Mouse (Mus musculus): ENCODE measurements around the gene Rhoh. TPM values are rescaled to one million over a fixed set of nuclear protein-coding genes. Genes with fewer than 3 reads are reported as not detected.

The Rhoh gene
- polyA plus RNA-seq (2015; fragmentation: Nextera tagmentation; extraction: Ambion mirVana): 1.6 and 1.7 TPM in 2 replicates

DNA sequence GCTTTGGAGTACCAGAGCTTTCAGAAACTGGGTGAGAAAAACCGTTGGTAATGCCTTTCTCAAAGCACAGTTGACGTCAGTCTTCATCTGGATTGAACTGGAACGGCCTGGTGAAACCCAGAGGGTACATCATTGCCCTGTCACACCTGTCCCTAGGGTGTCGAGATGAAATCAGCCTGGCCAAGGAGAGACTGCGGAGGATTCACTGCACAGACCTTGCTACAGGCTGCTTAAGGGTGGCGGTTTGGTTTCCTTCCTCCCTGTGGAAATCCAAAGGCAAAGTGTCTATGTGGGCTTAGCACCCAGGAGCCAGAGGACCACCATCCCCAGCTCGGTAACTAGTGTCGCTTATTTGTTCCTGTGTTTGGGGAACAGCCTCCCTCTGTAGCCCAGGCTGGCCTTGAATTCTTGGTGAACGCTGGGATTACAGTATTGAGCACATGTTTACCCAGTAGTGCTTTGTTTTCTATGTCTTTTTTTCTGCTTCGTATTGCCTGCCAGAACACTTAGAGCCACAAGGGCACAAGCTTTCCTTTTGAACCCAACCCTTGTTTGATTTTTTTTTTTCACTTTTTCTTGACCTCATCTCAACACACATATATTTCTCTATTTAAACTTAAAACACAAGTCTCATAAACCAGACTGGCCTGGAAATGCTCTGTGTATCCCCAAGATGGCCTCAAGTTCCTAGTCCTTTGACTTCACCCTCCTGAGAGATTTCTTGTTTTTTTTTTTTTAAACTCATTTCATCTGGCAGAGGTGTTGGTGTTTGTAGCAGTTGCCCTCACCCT, at the start of gene Rhoh:
TSS of gene Rhoh (plus strand) at position 60 of the 791 bp plus-strand sequence.
- H3K27ac ChIP-seq: no peak within 1 kb of the TSS
- H3K4me2 ChIP-seq: no peak within 1 kb of the TSS
- peaks cover 15% of the 10 kb centered on the region for H3K4me1 ChIP-seq (replicated peaks)
- H3K4me3 ChIP-seq (replicated peaks): no peak within 1 kb of the TSS
- 54% methylated on average over 10 of the region's 10 CpGs for WGBS (ENCODE audit: insufficient replicate concordance)
- H3K36me3 ChIP-seq: no peaks in the 10 kb centered on the region
- no peaks in the 10 kb centered on the region for H3K27me3 ChIP-seq
- H3K9me3 ChIP-seq (replicated peaks): no peaks in the 10 kb centered on the region
- H3K9ac ChIP-seq: no peak within 1 kb of the TSS
- DNase-seq (no peak), ATAC-seq (ENCODE audit: low read depth) (no peak)

DNA sequence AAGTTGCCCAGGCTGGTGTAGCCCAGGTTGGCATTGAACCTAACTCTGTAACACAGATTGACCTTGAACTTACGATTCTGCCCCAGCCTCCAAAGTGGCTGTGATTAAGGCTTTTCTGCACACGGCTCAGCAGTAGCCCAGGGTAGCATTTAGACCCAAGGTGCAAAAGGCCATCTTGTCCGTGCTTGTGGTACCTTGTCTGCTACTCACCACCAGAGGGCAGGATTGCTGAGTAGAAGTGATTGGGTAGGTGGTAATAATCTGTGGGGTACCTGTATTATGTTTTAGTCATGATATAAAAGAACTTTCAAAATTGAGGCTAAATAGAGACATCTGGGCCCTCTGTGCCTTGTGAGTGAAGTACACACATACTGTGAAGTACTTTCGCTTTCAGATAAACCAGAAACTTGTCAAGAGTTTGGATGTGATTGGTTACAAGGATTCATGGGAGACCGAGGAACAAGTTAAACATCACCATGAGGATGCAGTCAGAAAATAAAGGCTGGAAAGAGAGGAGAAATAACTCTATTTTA, 37.3 kb upstream of the Rhoh start:
- peaks cover 54% of the 10 kb centered on the region for H3K36me3 ChIP-seq
- H3K4me1 ChIP-seq (replicated peaks): no peaks in the 10 kb centered on the region
- no peak for ATAC-seq (ENCODE audit: low read depth)
- no peak overlapping the region for H3K4me3 ChIP-seq (replicated peaks)
- no peak overlapping the region for H3K9ac ChIP-seq
- H3K9me3 ChIP-seq (replicated peaks): no peaks in the 10 kb centered on the region
- H3K27me3 ChIP-seq: no peaks in the 10 kb centered on the region
- H3K4me2 ChIP-seq: no peak overlapping the region
- WGBS (ENCODE audit: insufficient replicate concordance): 77% methylated on average over 5 of the region's 5 CpGs
- no peak overlapping the region for H3K27ac ChIP-seq
- no peak for DNase-seq

DNA sequence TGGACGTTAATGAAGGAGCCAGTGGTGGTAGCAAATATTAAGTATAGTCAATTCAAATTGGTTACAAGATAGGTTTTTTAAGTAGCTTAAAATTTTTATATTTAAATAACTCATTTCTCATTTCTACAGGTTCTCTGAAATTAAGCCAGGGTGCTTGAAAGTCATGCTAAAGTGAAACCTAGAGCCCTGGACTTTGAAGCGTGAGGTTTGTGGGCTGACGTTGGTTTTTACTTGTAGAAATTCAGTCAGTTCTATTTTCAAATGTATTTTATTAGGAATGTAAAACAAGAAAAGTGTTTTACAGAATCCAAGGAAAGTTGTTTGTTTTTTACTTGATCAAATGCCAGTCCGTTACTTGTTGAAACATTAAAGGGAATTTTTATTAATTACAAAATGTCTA, 34.5 kb upstream of the Rhoh start:
- Histone ChIP-seq H3K27ac (no peak overlapping the region), H3K36me3 (peaks cover 36% of the 10 kb centered on the region), H3K4me2 (no peak overlapping the region), H3K27me3 (no peaks in the 10 kb centered on the region), H3K9ac (no peak overlapping the region), H3K4me1 (replicated peaks) (no peaks in the 10 kb centered on the region; the same call in 1 of the 2 replicates), H3K9me3 (replicated peaks) (no peaks in the 10 kb centered on the region), H3K4me3 (replicated peaks) (no peak overlapping the region)
- 82% methylated on average over 4 of the region's 4 CpGs for WGBS (ENCODE audit: insufficient replicate concordance)
- ATAC-seq (ENCODE audit: low read depth): no peak
- no peak for DNase-seq

DNA sequence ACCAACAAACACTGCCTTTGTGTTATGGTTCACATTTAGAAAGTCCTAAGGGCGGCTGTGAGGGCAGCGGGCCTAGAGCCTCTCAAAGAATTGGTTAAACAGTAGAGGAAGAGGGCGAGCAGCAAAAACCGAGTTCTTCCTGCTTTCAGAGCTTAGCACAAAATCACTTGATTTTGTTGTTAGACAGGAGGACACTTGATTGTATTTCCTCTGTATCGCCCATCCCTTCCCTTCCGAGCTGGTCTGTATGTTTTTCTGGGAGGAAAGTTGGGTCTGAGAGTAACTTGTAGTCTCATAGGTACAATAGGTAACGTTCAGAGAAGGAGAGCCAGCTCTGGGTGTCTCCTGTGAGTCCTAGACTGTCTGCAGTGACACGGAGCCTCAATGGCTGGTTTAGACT, 33.9 kb upstream of the Rhoh start:
- no peak overlapping the region for H3K4me2 ChIP-seq
- no peak overlapping the region for H3K27ac ChIP-seq
- no peak for ATAC-seq (ENCODE audit: low read depth)
- H3K9ac ChIP-seq: no peak overlapping the region
- 83% methylated on average over 8 of the region's 8 CpGs for WGBS (ENCODE audit: insufficient replicate concordance)
- no peaks in the 10 kb centered on the region for H3K9me3 ChIP-seq (replicated peaks)
- H3K36me3 ChIP-seq: peaks cover 31% of the 10 kb centered on the region
- no peak overlapping the region for H3K4me3 ChIP-seq (replicated peaks)
- no peaks in the 10 kb centered on the region; the same call in 1 of the 2 replicates for H3K4me1 ChIP-seq (replicated peaks)
- DNase-seq: no peak
- H3K27me3 ChIP-seq: no peaks in the 10 kb centered on the region

DNA sequence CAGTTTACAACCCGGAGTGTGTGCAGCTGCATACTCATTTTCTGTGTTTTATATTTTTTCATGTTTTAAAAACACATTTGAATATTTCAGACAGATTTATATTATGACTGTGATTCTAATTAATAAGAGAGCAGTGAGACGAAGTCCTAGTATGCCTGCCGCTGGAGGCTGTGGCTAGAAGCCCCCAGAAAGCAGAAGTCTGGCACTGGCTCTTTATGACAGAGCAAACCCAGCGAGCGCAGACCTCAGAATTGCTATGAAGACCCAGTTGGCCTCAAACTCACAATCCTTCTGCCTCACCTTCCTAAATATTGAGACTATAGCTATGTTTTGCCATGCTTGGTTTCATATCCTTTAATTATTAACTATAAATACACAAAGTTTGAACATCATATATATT, 32.8 kb upstream of the Rhoh start:
- H3K9ac ChIP-seq: no peak overlapping the region
- no peak overlapping the region for H3K27ac ChIP-seq
- no peak for ATAC-seq (ENCODE audit: low read depth)
- no peak overlapping the region for H3K4me3 ChIP-seq (replicated peaks)
- peaks cover 23% of the 10 kb centered on the region for H3K36me3 ChIP-seq
- no peak overlapping the region for H3K4me2 ChIP-seq
- H3K4me1 ChIP-seq (replicated peaks): no peaks in the 10 kb centered on the region; the same call in 1 of the 2 replicates
- no peak for DNase-seq
- H3K9me3 ChIP-seq (replicated peaks): no peaks in the 10 kb centered on the region
- H3K27me3 ChIP-seq: no peaks in the 10 kb centered on the region
- 67% methylated on average over 5 of the region's 5 CpGs for WGBS (ENCODE audit: insufficient replicate concordance)

DNA sequence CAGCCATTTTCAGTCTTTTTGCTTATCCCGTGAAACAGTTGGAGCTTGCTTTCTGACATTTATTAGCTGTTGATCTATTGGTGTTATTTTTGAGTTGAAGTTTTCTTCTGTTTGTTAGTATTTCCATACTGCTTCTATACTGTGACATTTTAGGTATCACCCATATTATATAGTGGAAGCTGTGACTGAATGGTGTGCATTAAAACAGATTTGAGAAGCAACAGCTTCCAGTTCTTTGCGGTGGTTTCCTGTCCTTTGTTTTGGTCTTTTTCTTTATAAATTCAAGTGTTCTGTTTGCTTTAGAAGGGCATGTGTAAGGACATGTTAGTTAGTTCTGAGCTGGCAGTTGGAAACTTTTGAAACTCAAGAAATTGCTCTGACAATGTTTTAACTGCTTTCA, 32.0 kb upstream of the Rhoh start:
- no peaks in the 10 kb centered on the region for H3K9me3 ChIP-seq (replicated peaks)
- no peak for DNase-seq
- no peak overlapping the region for H3K9ac ChIP-seq
- ATAC-seq (ENCODE audit: low read depth): no peak
- peaks cover 23% of the 10 kb centered on the region for H3K36me3 ChIP-seq
- no peak overlapping the region for H3K4me2 ChIP-seq
- H3K4me1 ChIP-seq (replicated peaks): no peaks in the 10 kb centered on the region; the same call in 1 of the 2 replicates
- no peak overlapping the region for H3K27ac ChIP-seq
- no peak overlapping the region for H3K4me3 ChIP-seq (replicated peaks)
- WGBS (ENCODE audit: insufficient replicate concordance): 85% methylated on average over 2 of the region's 2 CpGs
- H3K27me3 ChIP-seq: no peaks in the 10 kb centered on the region

DNA sequence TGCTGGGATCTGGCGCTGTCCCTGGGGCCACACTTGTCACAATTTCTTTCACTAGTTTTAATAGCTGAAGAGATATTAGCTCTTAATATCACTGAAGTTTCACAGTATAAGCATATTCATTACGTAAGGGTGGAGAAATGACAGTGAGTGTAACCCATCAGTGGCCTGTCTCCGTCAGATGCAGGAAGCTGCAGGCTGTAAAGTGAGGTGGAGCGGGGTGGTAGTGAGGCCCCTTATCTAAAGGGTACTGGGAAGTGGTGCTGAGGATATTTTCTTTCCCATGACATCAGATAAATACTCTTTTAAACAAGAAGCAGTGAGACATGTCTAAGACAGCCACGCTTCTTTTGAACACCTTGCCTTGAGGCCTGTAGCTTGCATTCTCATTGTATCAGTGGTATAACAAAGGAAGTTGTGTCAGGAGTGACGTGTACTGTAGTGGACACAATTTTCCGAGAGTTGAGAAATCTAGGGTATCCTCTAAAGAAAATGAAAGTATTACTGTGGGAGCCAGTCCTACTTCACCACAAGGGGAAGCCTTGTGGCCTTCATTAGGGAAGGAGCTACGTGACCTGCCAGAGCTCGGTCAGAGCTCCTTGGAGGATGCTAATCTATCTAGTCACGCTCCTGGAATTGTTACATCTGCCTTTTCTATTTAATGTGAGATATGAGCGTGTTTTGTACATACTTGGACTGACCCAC, 28.9 kb upstream of the Rhoh start:
- Histone ChIP-seq H3K27me3 (no peaks in the 10 kb centered on the region), H3K36me3 (peaks cover 6% of the 10 kb centered on the region), H3K27ac (no peak overlapping the region), H3K9me3 (replicated peaks) (no peaks in the 10 kb centered on the region), H3K4me1 (replicated peaks) (no peaks in the 10 kb centered on the region; the same call in 1 of the 2 replicates), H3K4me2 (no peak overlapping the region), H3K9ac (no peak overlapping the region), H3K4me3 (replicated peaks) (no peak overlapping the region)
- DNase-seq (no peak), ATAC-seq (ENCODE audit: low read depth) (no peak)
- 53% methylated on average over 11 of the region's 11 CpGs for WGBS (ENCODE audit: insufficient replicate concordance)

DNA sequence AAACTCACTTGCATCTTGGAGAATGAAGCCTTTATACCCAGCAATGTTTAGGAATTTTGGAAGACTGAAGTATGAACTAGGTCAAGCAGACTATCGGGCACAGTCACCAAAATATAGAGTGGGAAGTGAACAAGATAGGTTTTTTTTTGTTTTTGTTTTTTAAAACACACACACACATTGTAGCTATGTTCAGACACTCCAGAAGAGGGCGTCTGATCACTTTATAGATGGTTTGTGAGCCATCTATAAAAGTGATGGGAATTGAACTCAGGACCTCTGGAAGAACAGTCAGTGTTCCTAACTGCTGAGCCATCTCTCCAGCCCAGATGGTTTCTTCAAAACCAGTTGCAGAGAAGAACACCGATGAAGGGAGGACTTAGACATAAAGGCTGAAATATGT, 27.9 kb upstream of the Rhoh start:
- H3K27me3 ChIP-seq: no peaks in the 10 kb centered on the region
- 72% methylated on average over 3 of the region's 3 CpGs for WGBS (ENCODE audit: insufficient replicate concordance)
- ATAC-seq (ENCODE audit: low read depth) (no peak), DNase-seq (no peak)
- no peak overlapping the region for H3K4me2 ChIP-seq
- H3K4me1 ChIP-seq (replicated peaks): no peaks in the 10 kb centered on the region; the same call in 1 of the 2 replicates
- H3K36me3 ChIP-seq: peaks cover 3% of the 10 kb centered on the region; the same call in 1 of the 2 replicates
- H3K4me3 ChIP-seq (replicated peaks): no peak overlapping the region
- H3K27ac ChIP-seq: no peak overlapping the region
- no peaks in the 10 kb centered on the region for H3K9me3 ChIP-seq (replicated peaks)
- H3K9ac ChIP-seq: no peak overlapping the region

DNA sequence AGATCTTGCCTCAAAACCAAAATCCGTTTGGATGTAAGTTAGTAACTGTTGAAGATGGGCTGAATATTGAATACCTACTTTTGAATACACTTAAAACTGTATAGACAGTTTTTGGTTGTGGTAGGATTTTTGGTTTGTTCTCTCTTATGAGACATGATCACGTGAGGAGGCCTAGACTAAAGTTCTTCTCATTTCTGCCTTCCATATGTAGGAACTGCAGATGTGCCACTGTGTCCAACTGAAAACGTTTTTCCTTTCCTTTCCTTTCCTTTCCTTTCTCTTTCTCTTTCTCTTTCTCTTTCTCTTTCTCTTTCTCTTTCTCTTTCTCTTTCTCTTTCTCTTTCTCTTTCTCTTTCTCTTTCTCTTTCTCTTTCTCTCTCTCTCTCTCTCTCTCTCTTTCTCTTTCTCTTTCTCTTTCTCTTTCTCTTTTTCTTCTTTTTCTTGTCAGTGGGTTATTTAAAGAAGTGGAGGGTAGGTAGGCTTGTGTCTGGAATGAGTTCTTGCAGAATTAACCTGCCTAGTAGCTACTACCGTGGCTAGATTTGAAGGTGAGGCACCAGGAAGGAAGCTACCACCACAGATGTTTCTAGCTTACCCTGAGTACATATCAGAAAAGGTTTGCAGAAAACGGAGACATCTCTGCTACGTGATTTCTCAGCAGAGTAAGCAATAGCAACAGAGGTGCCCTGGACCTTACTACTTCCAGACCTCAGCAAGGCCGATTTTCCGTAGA, 27.1 kb upstream of the Rhoh start:
- DNase-seq (no peak), ATAC-seq (ENCODE audit: low read depth) (no peak)
- Histone ChIP-seq H3K4me1 (replicated peaks) (no peaks in the 10 kb centered on the region; the same call in 1 of the 2 replicates), H3K9me3 (replicated peaks) (no peaks in the 10 kb centered on the region), H3K27ac (no peak overlapping the region), H3K4me3 (replicated peaks) (no peak overlapping the region), H3K36me3 (peaks cover 3% of the 10 kb centered on the region; the same call in 1 of the 2 replicates), H3K9ac (no peak overlapping the region), H3K4me2 (no peak overlapping the region), H3K27me3 (no peaks in the 10 kb centered on the region)
- 74% methylated on average over 8 of the region's 8 CpGs for WGBS (ENCODE audit: insufficient replicate concordance)

DNA sequence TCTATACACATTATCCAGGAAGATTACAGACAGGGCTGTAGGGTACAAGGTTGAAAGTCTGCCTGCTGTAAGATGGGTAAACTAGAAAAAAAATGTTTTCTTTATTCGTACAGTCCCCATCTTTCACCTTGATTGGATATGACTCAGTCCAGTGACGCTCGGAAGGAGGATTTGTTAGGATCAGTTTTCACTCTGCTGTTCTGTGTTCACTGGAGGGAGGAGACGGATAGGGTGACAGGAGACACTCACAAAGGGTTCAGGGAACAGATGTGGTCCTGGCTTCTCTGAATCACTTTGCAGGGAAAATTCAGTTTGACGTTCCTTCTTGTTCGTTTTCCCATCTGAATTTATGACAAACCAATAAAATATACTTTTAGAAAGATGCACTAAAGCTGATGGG, 23.0 kb upstream of the Rhoh start:
- ATAC-seq (ENCODE audit: low read depth) (no peak), DNase-seq (no peak)
- peaks cover 7% of the 10 kb centered on the region; the same call in 1 of the 2 replicates for H3K4me1 ChIP-seq (replicated peaks)
- H3K9ac ChIP-seq: no peak overlapping the region
- H3K9me3 ChIP-seq (replicated peaks): no peaks in the 10 kb centered on the region
- peaks cover 3% of the 10 kb centered on the region; the same call in 1 of the 2 replicates for H3K36me3 ChIP-seq
- 78% methylated on average over 6 of the region's 6 CpGs for WGBS (ENCODE audit: insufficient replicate concordance)
- H3K4me2 ChIP-seq: no peak overlapping the region
- no peak overlapping the region for H3K4me3 ChIP-seq (replicated peaks)
- H3K27me3 ChIP-seq: no peaks in the 10 kb centered on the region
- no peak overlapping the region for H3K27ac ChIP-seq

DNA sequence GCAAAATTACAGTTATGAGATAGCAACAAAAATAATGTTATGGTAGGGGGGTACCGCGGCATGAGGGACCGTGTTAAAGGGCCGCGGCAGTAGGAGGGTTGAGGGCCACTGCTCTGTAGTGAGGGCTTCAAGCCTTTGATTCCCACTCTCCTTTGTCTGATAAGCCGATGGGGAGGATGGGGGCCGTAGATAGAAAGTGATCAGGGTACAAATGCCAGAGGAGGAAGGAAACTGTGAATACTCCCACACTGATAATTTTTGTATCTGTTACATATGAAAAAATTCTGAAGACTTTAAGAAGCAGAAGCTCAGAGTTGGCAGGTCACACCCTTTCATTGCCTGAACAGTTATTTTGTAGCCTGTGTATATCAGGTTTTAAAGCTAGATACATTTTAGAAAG, 18.1 kb upstream of the Rhoh start:
- peak; percentile 48; the same call in 1 of the 2 replicates for ATAC-seq (ENCODE audit: low read depth)
- no peak for DNase-seq
- 26% methylated on average over 7 of the region's 7 CpGs for WGBS (ENCODE audit: insufficient replicate concordance)

More for the DNA sequence above, 18.1 kb upstream of the Rhoh start:
- Histone ChIP-seq H3K36me3 (no peaks in the 10 kb centered on the region), H3K4me1 (replicated peaks) (peaks cover 9% of the 10 kb centered on the region; the same call in 1 of the 2 replicates), H3K4me2 (no peak overlapping the region), H3K9me3 (replicated peaks) (no peaks in the 10 kb centered on the region), H3K4me3 (replicated peaks) (no peak overlapping the region), H3K27ac (no peak overlapping the region), H3K9ac (no peak overlapping the region), H3K27me3 (no peaks in the 10 kb centered on the region)
